Mouse (Mus musculus) left cerebral cortex, adult 8-10 months (tissue): ENCODE results near the gene Ech1. TPM values are rescaled to one million over a fixed set of nuclear protein-coding genes. Genes with fewer than 3 reads are reported as not detected.
A peak's percentile ranks its signal among the peaks of the same experiment; 100 is the strongest.

Experiments used
- DNase-seq, 2 experiments: peaks; one replicate each; pipeline ENCODE4 v3.0.0; 2022; ENCODE audit warnings: low spot score in 2 of 2
- total RNA-seq, 4 experiments: library from RNA; stranded (reverse); gene quantifications; 2 replicates each; pipeline ENCODE4 v1.2.4; 2022

Gene Ech1
- total RNA-seq, 4 experiments from 2014 or later = 57.9 to 68.0 (median 62.2) TPM

GRCm38 (mm10) chr7:28802846-28803588, 22.0 kb upstream of the Ech1 start:
- no peak for DNase-seq

GRCm38 (mm10) chr7:28803756-28804155, 21.3 kb upstream of the Ech1 start:
- no peak for DNase-seq

GRCm38 (mm10) chr7:28806869-28807268, 18.1 kb upstream of the Ech1 start:
- DNase-seq = no peak

- DNase-seq = no peak
Observed at GRCm38 (mm10) chr7:28807641-28808220, 17.3 kb upstream of the Ech1 start.

GRCm38 (mm10) chr7:28808221-28808941, 16.6 kb upstream of the Ech1 start, which contains the start of gene Hnrnpl:
TSS of gene Hnrnpl (plus strand) at chr7:28808541.
- DNase-seq = peak; percentile 44 to 53

GRCm38 (mm10) chr7:28808957-28809393, 16.0 kb upstream of the Ech1 start:
- DNase-seq = peak; percentile 92 to 95

- peak in 1 of 2 experiments; percentile 57 for DNase-seq
Observed at GRCm38 (mm10) chr7:28809401-28810089, 15.5 kb upstream of the Ech1 start.

- peak; percentile 94 to 99 for DNase-seq
Observed at GRCm38 (mm10) chr7:28810107-28811066, 14.6 kb upstream of the Ech1 start.

GRCm38 (mm10) chr7:28811228-28811627, 13.8 kb upstream of the Ech1 start:
- peak; percentile 62 to 87 for DNase-seq

- no peak for DNase-seq
Observed at GRCm38 (mm10) chr7:28811640-28812275, 13.3 kb upstream of the Ech1 start.

- no peak for DNase-seq
Observed at GRCm38 (mm10) chr7:28812436-28812835, 12.6 kb upstream of the Ech1 start.

GRCm38 (mm10) chr7:28812949-28813348, 12.1 kb upstream of the Ech1 start:
- no peak for DNase-seq

GRCm38 (mm10) chr7:28814306-28815034, 10.5 kb upstream of the Ech1 start:
- no peak for DNase-seq

- no peak for DNase-seq
Observed at GRCm38 (mm10) chr7:28815230-28815629, 9.8 kb upstream of the Ech1 start.

- DNase-seq = no peak
Observed at GRCm38 (mm10) chr7:28816201-28816600, 8.8 kb upstream of the Ech1 start.

- no peak for DNase-seq
Observed at GRCm38 (mm10) chr7:28816920-28817319, 8.1 kb upstream of the Ech1 start.

- DNase-seq = no peak
Observed at GRCm38 (mm10) chr7:28817524-28817923, 7.5 kb upstream of the Ech1 start.

GRCm38 (mm10) chr7:28817957-28818356, 7.1 kb upstream of the Ech1 start:
- DNase-seq = no peak

- no peak for DNase-seq
Observed at GRCm38 (mm10) chr7:28818436-28818835, 6.6 kb upstream of the Ech1 start.
